Mouse (Mus musculus): ENCODE results near the gene Gm21992. TPM values are rescaled to one million over a fixed set of nuclear protein-coding genes. Genes with fewer than 3 reads are reported as not detected.

Gm21992 gene
- polyA plus RNA-seq, 1 experiment, result 22.2 TPM

GRCm38 (mm10) chr19:4810746-4811062 is 708 bp downstream of the Gm21992 start:
- no peaks in the 10 kb centered on the region for H3K9me3 ChIP-seq (replicated peaks; ENCODE audit: control insufficient read depth, insufficient read depth, low read length, poor library complexity, severe bottlenecking)
- H3K27me3 ChIP-seq (ENCODE audit: control insufficient read depth, insufficient read depth, low read length, poor library complexity, severe bottlenecking), result no peaks in the 10 kb centered on the region
- TF ChIP-seq POLR2A (IDR thresholded peaks at IDR 0.05; ENCODE audit: insufficient read depth, low read length) (no peak), CTCF (IDR thresholded peaks at IDR 0.05; ENCODE audit: low read depth, low read length) (no peak), EP300 (IDR thresholded peaks at IDR 0.05; ENCODE audit: insufficient read depth, low read depth, low read length) (no peak)
- H3K36me3 ChIP-seq (ENCODE audit: control insufficient read depth, insufficient read depth, low read length, poor library complexity, severe bottlenecking), result no peaks in the 10 kb centered on the region
- H3K27ac ChIP-seq (ENCODE audit: insufficient read depth, low read length), result peak overlapping the region; percentile 95
- H3K4me3 ChIP-seq (ENCODE audit: low read depth, low read length), result peak overlapping the region; percentile 79
- H3K4me1 ChIP-seq (ENCODE audit: control insufficient read depth, insufficient read depth, low read length), result no peaks in the 10 kb centered on the region
- H3K9ac ChIP-seq (ENCODE audit: low read depth, poor library complexity, severe bottlenecking), result peak overlapping the region; percentile 64

GRCm38 (mm10) chr19:4810309-4810708 is 1.1 kb downstream of the Gm21992 start:
- TF ChIP-seq CTCF (IDR thresholded peaks at IDR 0.05; ENCODE audit: low read depth, low read length) (no peak), EP300 (IDR thresholded peaks at IDR 0.05; ENCODE audit: insufficient read depth, low read depth, low read length) (peak; percentile 68)
- Histone ChIP-seq H3K9ac (ENCODE audit: low read depth, poor library complexity, severe bottlenecking) (peak overlapping the region; percentile 64), H3K4me3 (ENCODE audit: low read depth, low read length) (peak overlapping the region; percentile 79), H3K36me3 (ENCODE audit: control insufficient read depth, insufficient read depth, low read length, poor library complexity, severe bottlenecking) (no peaks in the 10 kb centered on the region), H3K27me3 (ENCODE audit: control insufficient read depth, insufficient read depth, low read length, poor library complexity, severe bottlenecking) (no peaks in the 10 kb centered on the region), H3K9me3 (replicated peaks; ENCODE audit: control insufficient read depth, insufficient read depth, low read length, poor library complexity, severe bottlenecking) (no peaks in the 10 kb centered on the region), H3K27ac (ENCODE audit: insufficient read depth, low read length) (peak overlapping the region; percentile 95), H3K4me1 (ENCODE audit: control insufficient read depth, insufficient read depth, low read length) (no peaks in the 10 kb centered on the region)

DNA sequence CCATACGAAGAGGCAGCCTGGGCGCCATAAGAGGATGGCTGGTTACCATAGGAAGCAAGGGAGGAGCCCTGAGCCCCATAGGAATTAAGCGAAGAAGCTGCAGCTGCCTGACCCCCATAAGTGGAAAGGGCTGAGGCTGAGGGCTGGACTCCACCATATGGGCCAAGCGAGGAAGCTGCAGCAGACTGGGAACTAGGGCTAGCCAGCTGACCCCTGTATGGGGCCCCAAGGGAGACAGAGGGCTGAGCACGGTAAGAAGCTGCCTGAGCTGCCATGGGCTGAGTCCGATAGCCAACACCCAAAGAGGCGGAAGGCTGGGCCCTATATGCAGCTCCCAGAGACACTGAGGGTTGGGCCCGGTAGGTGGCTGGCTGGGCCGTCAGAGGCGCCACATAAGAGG is 8.1 kb downstream of the Gm21992 start:
- H3K4me3 ChIP-seq (ENCODE audit: low read depth, low read length), result no peak overlapping the region
- peaks cover 51% of the 10 kb centered on the region for H3K36me3 ChIP-seq (ENCODE audit: control insufficient read depth, insufficient read depth, low read length, poor library complexity, severe bottlenecking)

GRCm38 (mm10) chr19:4802691-4803091 is 8.7 kb downstream of the Gm21992 start:
- no peak overlapping the region for H3K27ac ChIP-seq (ENCODE audit: insufficient read depth, low read length)
- H3K9ac ChIP-seq (ENCODE audit: low read depth, poor library complexity, severe bottlenecking), result no peak overlapping the region
- no peaks in the 10 kb centered on the region for H3K9me3 ChIP-seq (replicated peaks; ENCODE audit: control insufficient read depth, insufficient read depth, low read length, poor library complexity, severe bottlenecking)
- peaks cover 3% of the 10 kb centered on the region for H3K4me1 ChIP-seq (ENCODE audit: control insufficient read depth, insufficient read depth, low read length)
- peaks cover 55% of the 10 kb centered on the region for H3K36me3 ChIP-seq (ENCODE audit: control insufficient read depth, insufficient read depth, low read length, poor library complexity, severe bottlenecking)
- TF ChIP-seq POLR2A (IDR thresholded peaks at IDR 0.05; ENCODE audit: insufficient read depth, low read length) (no peak), EP300 (IDR thresholded peaks at IDR 0.05; ENCODE audit: insufficient read depth, low read depth, low read length) (no peak), CTCF (IDR thresholded peaks at IDR 0.05; ENCODE audit: low read depth, low read length) (no peak)
- no peak overlapping the region for H3K4me3 ChIP-seq (ENCODE audit: low read depth, low read length)
- H3K27me3 ChIP-seq (ENCODE audit: control insufficient read depth, insufficient read depth, low read length, poor library complexity, severe bottlenecking), result no peaks in the 10 kb centered on the region

More for the DNA sequence above, 8.1 kb downstream of the Gm21992 start:
- no peaks in the 10 kb centered on the region for H3K27me3 ChIP-seq (ENCODE audit: control insufficient read depth, insufficient read depth, low read length, poor library complexity, severe bottlenecking)
- peaks cover 3% of the 10 kb centered on the region for H3K4me1 ChIP-seq (ENCODE audit: control insufficient read depth, insufficient read depth, low read length)
- H3K27ac ChIP-seq (ENCODE audit: insufficient read depth, low read length), result no peak overlapping the region
- H3K9ac ChIP-seq (ENCODE audit: low read depth, poor library complexity, severe bottlenecking), result no peak overlapping the region
- no peaks in the 10 kb centered on the region for H3K9me3 ChIP-seq (replicated peaks; ENCODE audit: control insufficient read depth, insufficient read depth, low read length, poor library complexity, severe bottlenecking)
- TF ChIP-seq EP300 (IDR thresholded peaks at IDR 0.05; ENCODE audit: insufficient read depth, low read depth, low read length) (no peak), POLR2A (IDR thresholded peaks at IDR 0.05; ENCODE audit: insufficient read depth, low read length) (no peak), CTCF (IDR thresholded peaks at IDR 0.05; ENCODE audit: low read depth, low read length) (no peak)

DNA sequence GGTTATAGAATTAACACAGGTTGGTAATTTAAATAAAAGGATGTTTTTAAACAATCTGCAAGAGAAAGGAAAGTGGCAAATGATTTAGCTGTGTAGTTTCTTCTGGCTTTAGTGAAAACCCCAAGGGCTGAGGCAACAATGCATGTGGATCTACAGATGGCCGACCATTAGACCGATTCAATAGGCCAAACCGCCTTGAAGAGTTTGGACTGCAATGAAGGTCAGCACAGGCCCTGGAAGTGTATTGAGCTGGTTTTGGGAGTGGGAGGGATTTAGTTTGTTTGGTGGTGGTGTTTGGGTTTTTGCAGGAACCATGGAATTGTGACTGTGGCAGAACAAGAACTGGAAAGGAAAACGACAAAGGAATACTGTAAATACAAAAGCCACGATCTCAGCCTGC is 12.3 kb downstream of the Gm21992 start:
- Histone ChIP-seq H3K36me3 (ENCODE audit: control insufficient read depth, insufficient read depth, low read length, poor library complexity, severe bottlenecking) (peaks cover 56% of the 10 kb centered on the region), H3K4me3 (ENCODE audit: low read depth, low read length) (no peak overlapping the region), H3K27ac (ENCODE audit: insufficient read depth, low read length) (peak overlapping the region; percentile 31; the same call in 1 of the 2 replicates), H3K9ac (ENCODE audit: low read depth, poor library complexity, severe bottlenecking) (no peak overlapping the region), H3K9me3 (replicated peaks; ENCODE audit: control insufficient read depth, insufficient read depth, low read length, poor library complexity, severe bottlenecking) (no peaks in the 10 kb centered on the region), H3K4me1 (ENCODE audit: control insufficient read depth, insufficient read depth, low read length) (peaks cover 3% of the 10 kb centered on the region), H3K27me3 (ENCODE audit: control insufficient read depth, insufficient read depth, low read length, poor library complexity, severe bottlenecking) (no peaks in the 10 kb centered on the region)
- TF ChIP-seq POLR2A (IDR thresholded peaks at IDR 0.05; ENCODE audit: insufficient read depth, low read length), result no peak
- no peak for TF ChIP-seq CTCF (IDR thresholded peaks at IDR 0.05; ENCODE audit: low read depth, low read length)
- TF ChIP-seq EP300 (IDR thresholded peaks at IDR 0.05; ENCODE audit: insufficient read depth, low read depth, low read length), result no peak

DNA sequence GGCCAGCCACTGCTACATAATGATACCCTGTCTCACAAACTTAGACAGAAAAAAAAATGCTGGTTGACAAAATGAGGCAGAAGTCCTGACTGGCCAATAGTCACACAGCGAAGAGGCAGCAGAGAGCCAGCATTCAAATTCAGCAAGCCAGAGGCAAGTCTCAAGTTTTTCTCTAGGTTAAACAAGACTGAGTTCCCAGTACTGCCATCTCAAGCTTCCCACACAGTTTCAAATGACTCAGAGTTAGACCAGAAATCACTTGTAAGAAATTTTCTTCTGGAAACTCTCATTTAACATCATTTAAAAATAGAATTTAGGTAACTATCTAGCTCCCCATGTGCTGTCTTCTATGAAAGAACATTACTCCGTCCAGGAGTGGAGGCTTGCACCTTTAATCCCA is 13.6 kb downstream of the Gm21992 start:
- no peaks in the 10 kb centered on the region for H3K9me3 ChIP-seq (replicated peaks; ENCODE audit: control insufficient read depth, insufficient read depth, low read length, poor library complexity, severe bottlenecking)
- no peak for TF ChIP-seq POLR2A (IDR thresholded peaks at IDR 0.05; ENCODE audit: insufficient read depth, low read length)
- TF ChIP-seq EP300 (IDR thresholded peaks at IDR 0.05; ENCODE audit: insufficient read depth, low read depth, low read length), result no peak
- no peak for TF ChIP-seq CTCF (IDR thresholded peaks at IDR 0.05; ENCODE audit: low read depth, low read length)
- peaks cover 48% of the 10 kb centered on the region for H3K36me3 ChIP-seq (ENCODE audit: control insufficient read depth, insufficient read depth, low read length, poor library complexity, severe bottlenecking)

More for the DNA sequence above, 13.6 kb downstream of the Gm21992 start:
- Histone ChIP-seq H3K4me3 (ENCODE audit: low read depth, low read length) (no peak overlapping the region), H3K9ac (ENCODE audit: low read depth, poor library complexity, severe bottlenecking) (no peak overlapping the region), H3K4me1 (ENCODE audit: control insufficient read depth, insufficient read depth, low read length) (peaks cover 3% of the 10 kb centered on the region), H3K27ac (ENCODE audit: insufficient read depth, low read length) (0 out of 2 replicates have a peak overlapping the region, but pooled peaks have one; percentile 31), H3K27me3 (ENCODE audit: control insufficient read depth, insufficient read depth, low read length, poor library complexity, severe bottlenecking) (no peaks in the 10 kb centered on the region)

Measured in ES-Bruce4 (cell line).